Mouse (Mus musculus) embryonic facial prominence, embryonic 11.5 days (tissue): Measurements from ENCODE around the gene Cemip. TPM values are rescaled to one million over a fixed set of nuclear protein-coding genes. Genes with fewer than 3 reads are reported as not detected.

Source experiments
- ATAC-seq: fragments of 200-750 bp; cut with Nextera tagmentation; replicated peaks from 2 replicates; pipeline ENCODE4 v1.8.0; 2017; ENCODE audit warnings: low read depth; ENCODE audit not compliant: insufficient number of reproducible peaks, low FRiP score, low TSS enrichment
- DNase-seq: peaks from one replicate; pipeline ENCODE4 v3.0.0-alpha.2; 2015; ENCODE audit warnings: low spot score
- H3K27ac ChIP-seq: fragments of 300-500 bp; sonication (generic); replicated peaks from 2 replicates; pipeline ENCODE4 v1.5.1; 2014; ENCODE audit warnings: mild to moderate bottlenecking, low read depth, low read length, control low read depth
- H3K27me3 ChIP-seq: fragments of 300-500 bp; sonication (generic); 2 replicates; pipeline ENCODE4 v1.6.1; 2014; ENCODE audit warnings: mild to moderate bottlenecking, low read length, moderate library complexity, mixed read lengths; ENCODE audit not compliant: control insufficient read depth, insufficient read depth
- H3K36me3 ChIP-seq: fragments of 300-500 bp; sonication (generic); replicated peaks from 2 replicates; pipeline ENCODE4 v1.6.1; 2014; ENCODE audit warnings: low read depth, mild to moderate bottlenecking, low read length, moderate library complexity, mixed read lengths; ENCODE audit not compliant: control insufficient read depth, insufficient read depth
- H3K4me1 ChIP-seq: fragments of 300-500 bp; sonication (generic); 2 replicates; pipeline ENCODE4 v1.6.1; 2014; ENCODE audit warnings: low read length, mixed read lengths; ENCODE audit not compliant: control insufficient read depth, insufficient read depth
- H3K4me2 ChIP-seq: fragments of 300-500 bp; sonication (generic); 2 replicates; pipeline ENCODE4 v1.6.1; 2014; ENCODE audit warnings: low read depth, mild to moderate bottlenecking, control low read depth, low read length, moderate library complexity
- H3K4me3 ChIP-seq: fragments of 300-500 bp; sonication (generic); 2 replicates; pipeline ENCODE4 v1.5.1; 2014; ENCODE audit warnings: low read depth, low read length, control low read depth
- H3K9ac ChIP-seq: fragments of 300-500 bp; sonication (generic); replicated peaks from 2 replicates; pipeline ENCODE4 v1.6.1; 2014; ENCODE audit warnings: mild to moderate bottlenecking, control low read depth, low read length
- H3K9me3 ChIP-seq: fragments of 300-500 bp; sonication (generic); replicated peaks from 2 replicates; pipeline ENCODE4 v1.6.1; 2016; ENCODE audit warnings: mild to moderate bottlenecking, low read length, inconsistent platforms, mixed read lengths; ENCODE audit not compliant: control insufficient read depth
- WGBS: fragments of 180-500 bp; shearing (Covaris S2); extraction: QIAGEN DNeasy Blood & Tissue Kit; methylation state at CpG from one replicate; pipeline ENCODE4 v1.1.7; 2014; 5-methylcytosine and 5-hydroxymethylcytosine counted together
- polyA plus RNA-seq: library from polyadenylated mRNA; unstranded; fragments of >200 nt; fragmentation: Nextera tagmentation; extraction: Ambion mirVana; gene quantifications from 2 replicates; pipeline ENCODE4 v1.2.1, GENCODE M21; 2014

The Cemip gene
- polyA plus RNA-seq, 1 experiment from 2014 or later = 0.58 TPM

DNA sequence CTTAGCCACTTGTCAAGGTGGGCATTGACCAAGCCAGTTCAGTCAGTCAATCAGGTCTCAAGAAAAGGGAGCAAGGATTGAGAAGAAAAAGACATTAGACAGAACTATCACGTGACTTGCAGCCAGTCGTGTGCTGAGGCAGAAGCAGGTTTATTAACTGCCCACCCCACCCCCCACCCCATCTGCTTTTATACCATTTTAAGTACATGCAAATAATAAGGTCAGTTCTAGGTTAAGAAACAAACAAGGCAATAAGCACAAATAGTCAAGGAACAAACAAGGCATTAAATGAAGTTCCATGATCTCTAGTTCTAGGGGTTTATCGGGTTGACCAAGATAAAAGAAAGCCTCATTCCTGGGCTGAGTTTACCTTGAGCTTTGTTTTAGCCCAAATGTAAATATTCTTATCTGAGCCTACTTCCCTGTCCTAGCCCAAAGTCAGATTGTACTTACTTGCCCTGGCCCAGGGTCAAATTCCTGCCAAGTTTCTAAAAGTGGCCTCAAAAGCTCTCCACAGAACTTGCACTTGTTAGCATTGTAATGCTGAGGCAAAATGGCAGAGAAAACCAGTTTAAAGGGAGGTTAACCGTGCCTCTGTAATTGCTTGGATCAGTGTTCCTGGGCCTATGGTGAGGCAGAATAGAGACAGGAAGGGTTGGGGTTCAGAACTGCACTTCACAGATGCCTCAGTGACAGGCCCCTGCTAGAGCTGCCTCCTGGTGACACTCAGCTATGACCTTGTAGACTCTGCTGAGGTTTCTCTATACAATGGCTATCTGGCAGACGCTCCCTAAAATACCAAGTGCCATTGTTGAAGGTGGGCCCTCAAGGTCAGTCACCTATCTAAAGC, 183.8 kb downstream of the Cemip start:
- no peak overlapping the region for H3K9ac ChIP-seq
- DNase-seq = no peak
- 72% methylated on average over 5 of the region's 5 CpGs for WGBS
- no peaks in the 10 kb centered on the region for H3K9me3 ChIP-seq
- H3K4me2 ChIP-seq = no peak overlapping the region
- ATAC-seq = no peak
- H3K4me1 ChIP-seq = no peaks in the 10 kb centered on the region
- peaks cover 7% of the 10 kb centered on the region; the same call in 1 of the 2 replicates for H3K36me3 ChIP-seq
- no peaks in the 10 kb centered on the region for H3K27me3 ChIP-seq
- H3K27ac ChIP-seq = no peak overlapping the region
- no peak overlapping the region for H3K4me3 ChIP-seq

DNA sequence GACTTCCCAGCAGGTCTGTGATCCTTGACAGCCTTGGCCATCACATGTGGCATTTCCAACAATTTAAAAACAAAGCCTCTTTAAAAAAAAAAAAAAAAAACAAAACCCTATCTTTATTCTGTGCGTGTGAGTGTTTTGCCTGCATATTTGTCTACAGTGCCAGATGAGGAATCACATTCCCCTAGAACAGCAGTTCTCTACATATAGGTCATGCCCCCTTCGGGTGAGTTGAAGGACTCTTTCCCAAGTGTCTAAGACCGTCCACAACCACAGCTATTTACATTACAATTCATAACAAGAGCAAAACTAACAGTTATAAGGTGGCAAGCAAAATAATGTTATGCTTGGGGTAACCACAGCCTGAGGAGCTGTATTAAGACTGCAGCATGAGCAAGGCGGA, 184.9 kb downstream of the Cemip start:
- H3K27me3 ChIP-seq = no peaks in the 10 kb centered on the region
- no peak overlapping the region for H3K9ac ChIP-seq
- WGBS = 85% methylated on average over 4 of the region's 4 CpGs
- peaks cover 9% of the 10 kb centered on the region; the same call in 1 of the 2 replicates for H3K36me3 ChIP-seq
- H3K27ac ChIP-seq = no peak overlapping the region
- no peak overlapping the region for H3K4me3 ChIP-seq
- H3K9me3 ChIP-seq = no peaks in the 10 kb centered on the region
- no peak for DNase-seq
- H3K4me1 ChIP-seq = no peaks in the 10 kb centered on the region
- no peak overlapping the region for H3K4me2 ChIP-seq
- ATAC-seq = no peak

DNA sequence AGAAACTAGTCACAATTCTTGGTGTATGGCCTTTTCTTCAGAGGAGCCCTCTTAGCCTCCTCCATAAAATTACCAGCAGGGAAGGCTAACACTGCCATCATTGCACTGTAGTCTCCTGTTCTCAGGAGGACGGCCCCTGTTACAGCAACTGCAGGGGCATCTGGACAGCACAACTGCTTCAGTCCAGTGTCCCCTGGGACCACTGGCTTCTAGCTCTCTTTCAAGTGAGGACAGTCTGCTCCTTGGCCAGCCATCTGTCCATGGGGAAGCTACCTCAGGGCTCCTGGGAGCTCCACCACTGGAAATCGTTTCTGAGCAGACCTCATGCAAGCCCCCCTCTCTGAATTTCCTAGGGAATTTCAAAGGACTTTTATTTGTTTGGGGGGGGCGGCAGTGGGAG, 185.8 kb downstream of the Cemip start:
- no peaks in the 10 kb centered on the region for H3K27me3 ChIP-seq
- DNase-seq (no peak), ATAC-seq (no peak)
- H3K27ac ChIP-seq = no peak overlapping the region
- no peak overlapping the region for H3K4me2 ChIP-seq
- no peak overlapping the region for H3K4me3 ChIP-seq
- H3K9me3 ChIP-seq = no peaks in the 10 kb centered on the region
- H3K9ac ChIP-seq = no peak overlapping the region
- peaks cover 9% of the 10 kb centered on the region; the same call in 1 of the 2 replicates for H3K36me3 ChIP-seq
- H3K4me1 ChIP-seq = no peaks in the 10 kb centered on the region
- 74% methylated on average over 3 of the region's 3 CpGs for WGBS

DNA sequence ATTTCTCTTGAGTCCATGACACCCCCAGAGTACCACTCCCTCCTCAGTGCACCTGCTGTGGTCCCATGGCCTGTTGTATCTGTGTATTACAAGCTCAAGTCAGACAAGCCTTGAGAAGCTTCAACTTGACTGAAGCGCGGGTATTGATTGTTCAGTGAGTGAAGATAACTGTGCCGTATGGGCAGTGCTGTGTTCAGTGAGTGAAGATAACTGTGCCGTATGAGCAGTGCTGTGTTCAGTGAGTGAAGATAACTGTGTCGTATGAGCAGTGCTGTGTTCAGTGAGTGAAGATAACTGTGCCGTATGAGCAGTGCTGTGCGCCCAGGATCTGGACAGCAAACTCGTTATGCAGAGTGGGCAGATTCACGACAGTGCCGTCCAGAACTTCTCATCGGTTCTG, 188.0 kb downstream of the Cemip start:
- no peaks in the 10 kb centered on the region for H3K4me1 ChIP-seq
- H3K27me3 ChIP-seq = no peaks in the 10 kb centered on the region
- no peak for DNase-seq
- no peaks in the 10 kb centered on the region for H3K9me3 ChIP-seq
- peaks cover 9% of the 10 kb centered on the region; the same call in 1 of the 2 replicates for H3K36me3 ChIP-seq
- 89% methylated on average over 11 of the region's 11 CpGs for WGBS
- H3K27ac ChIP-seq = no peak overlapping the region
- H3K4me3 ChIP-seq = no peak overlapping the region
- no peak for ATAC-seq
- no peak overlapping the region for H3K4me2 ChIP-seq
- H3K9ac ChIP-seq = no peak overlapping the region

GRCm38 (mm10) chr7:83896077-83896740, 190.1 kb downstream of the Cemip start:
- 95% methylated on average over 5 of the region's 5 CpGs for WGBS
- no peak overlapping the region for H3K9ac ChIP-seq
- ATAC-seq (no peak), DNase-seq (no peak)
- H3K4me3 ChIP-seq = no peak overlapping the region
- H3K36me3 ChIP-seq = peaks cover 9% of the 10 kb centered on the region; the same call in 1 of the 2 replicates
- H3K4me1 ChIP-seq = no peaks in the 10 kb centered on the region; the same call in 1 of the 2 replicates
- no peak overlapping the region for H3K4me2 ChIP-seq
- H3K27me3 ChIP-seq = no peaks in the 10 kb centered on the region
- no peak overlapping the region for H3K27ac ChIP-seq
- H3K9me3 ChIP-seq = no peaks in the 10 kb centered on the region

DNA sequence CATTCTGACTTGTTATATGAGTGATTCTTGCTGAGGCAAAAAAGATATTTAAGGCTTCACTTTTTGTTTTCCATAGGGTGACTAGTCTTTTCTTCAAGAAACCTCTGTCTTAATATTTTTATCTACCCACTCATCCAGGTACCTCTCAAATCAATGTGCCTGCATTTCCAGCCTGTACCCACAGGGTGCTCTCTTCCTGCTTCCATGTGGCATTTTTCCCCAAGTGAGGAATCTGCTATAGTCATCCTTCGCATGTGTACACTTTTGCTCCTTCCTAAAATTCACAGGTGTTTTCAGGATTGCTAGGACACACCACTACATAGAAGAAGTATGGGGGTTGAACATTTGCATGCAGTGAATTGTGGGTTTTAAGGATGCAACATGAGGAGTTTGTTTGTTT, 192.0 kb downstream of the Cemip start:
- DNase-seq (no peak), ATAC-seq (no peak)
- Histone ChIP-seq H3K27me3 (no peaks in the 10 kb centered on the region), H3K27ac (no peak overlapping the region), H3K4me3 (no peak overlapping the region), H3K9ac (no peak overlapping the region), H3K36me3 (peaks cover 9% of the 10 kb centered on the region; the same call in 1 of the 2 replicates), H3K9me3 (no peaks in the 10 kb centered on the region), H3K4me2 (no peak overlapping the region), H3K4me1 (no peaks in the 10 kb centered on the region; the same call in 1 of the 2 replicates)
- WGBS = 89% methylated on average over 1 of the region's 1 CpGs

DNA sequence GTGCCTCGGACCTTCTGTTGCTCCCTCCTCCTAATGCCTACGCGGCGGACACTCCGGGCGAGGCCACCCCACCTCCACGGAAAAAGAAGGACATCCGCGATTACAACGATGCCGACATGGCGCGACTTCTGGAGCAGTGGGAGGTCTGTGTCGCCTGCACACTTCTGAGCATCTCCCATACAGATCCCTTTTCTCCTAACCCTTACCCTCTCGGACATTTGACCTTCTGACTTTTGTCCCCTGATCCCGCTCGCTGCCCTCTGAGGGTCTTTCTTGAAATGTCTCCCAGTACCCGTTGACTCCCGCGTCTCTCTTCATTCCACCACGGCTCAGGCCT, 194.0 kb downstream of the Cemip start:
- Histone ChIP-seq H3K4me3 (peak overlapping the region; percentile 76), H3K36me3 (no peaks in the 10 kb centered on the region; the same call in 1 of the 2 replicates), H3K27me3 (no peaks in the 10 kb centered on the region), H3K4me1 (no peaks in the 10 kb centered on the region; the same call in 1 of the 2 replicates), H3K27ac (peak overlapping the region; percentile 80), H3K9ac (peak overlapping the region; percentile 83), H3K4me2 (peak overlapping the region; percentile 74), H3K9me3 (no peaks in the 10 kb centered on the region)
- DNase-seq (no peak), ATAC-seq (no peak; the same call in none of the 2 replicates)
- 0% methylated on average over 21 of the region's 21 CpGs for WGBS
